Mouse (Mus musculus) kidney, adult 9 months (tissue): ENCODE data around the gene Med17.

Source experiments
- DNase-seq: peaks from one replicate; pipeline ENCODE4 v3.0.0; 2022

Gene Med17

DNA sequence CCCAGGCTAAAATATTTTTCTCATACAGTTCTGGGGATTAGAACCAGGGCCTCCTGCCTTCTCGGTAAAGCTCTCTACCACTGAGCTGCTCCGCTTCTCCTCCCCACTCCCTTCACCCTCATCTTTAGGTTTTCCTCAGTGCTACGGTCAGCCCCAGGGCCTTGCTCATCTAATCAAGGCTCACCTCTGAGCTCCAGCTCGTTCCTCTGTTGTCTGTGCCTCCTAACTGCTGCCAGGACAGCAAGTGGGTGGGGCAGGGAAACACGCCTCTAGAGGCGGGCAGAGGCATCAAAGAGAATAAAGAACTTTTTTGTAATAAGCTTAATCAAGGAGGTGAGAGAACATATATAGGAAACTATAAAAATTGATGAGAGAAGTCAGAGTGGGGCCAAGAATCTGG is 8.1 kb upstream of the Med17 start:
- no peak for DNase-seq

DNA sequence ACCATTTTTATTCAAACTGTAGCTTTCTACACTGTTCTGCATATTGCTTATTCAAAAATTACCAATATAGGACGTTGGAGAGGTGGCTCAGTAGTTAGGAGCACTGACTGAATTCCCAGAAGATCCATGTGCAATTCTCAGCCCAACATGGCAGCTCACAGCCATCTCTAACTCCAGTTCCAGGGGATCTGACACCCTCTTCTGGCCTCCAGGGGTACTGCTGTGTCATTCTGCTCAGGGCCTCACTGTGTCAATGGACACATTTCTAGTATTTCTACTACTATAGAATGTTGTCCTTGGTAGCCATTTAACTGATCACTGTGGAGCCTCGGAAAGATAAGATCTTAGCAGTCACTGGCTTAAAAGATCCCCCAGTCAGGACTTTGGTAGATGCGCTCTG is 5.7 kb upstream of the Med17 start:
- DNase-seq, result peak; percentile 55

DNA sequence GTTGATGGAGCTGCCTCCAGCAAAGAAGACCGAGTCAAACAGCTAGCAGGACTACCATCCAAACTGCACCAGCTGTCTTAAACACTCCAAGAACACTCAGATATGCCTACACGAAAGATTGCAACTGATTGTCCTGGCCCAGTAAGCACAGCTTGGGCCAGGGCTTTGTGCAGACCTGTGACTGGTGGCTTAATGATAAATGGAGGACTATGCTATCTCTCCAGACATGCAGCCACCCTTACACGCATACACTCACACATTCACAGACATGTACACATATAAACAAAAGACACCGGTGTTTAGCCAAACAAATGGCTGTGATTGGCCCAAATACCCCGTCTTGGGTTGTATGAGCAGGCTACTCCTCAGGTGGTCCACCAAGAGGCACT is 754 bp upstream of the Med17 start:
- no peak for DNase-seq

DNA sequence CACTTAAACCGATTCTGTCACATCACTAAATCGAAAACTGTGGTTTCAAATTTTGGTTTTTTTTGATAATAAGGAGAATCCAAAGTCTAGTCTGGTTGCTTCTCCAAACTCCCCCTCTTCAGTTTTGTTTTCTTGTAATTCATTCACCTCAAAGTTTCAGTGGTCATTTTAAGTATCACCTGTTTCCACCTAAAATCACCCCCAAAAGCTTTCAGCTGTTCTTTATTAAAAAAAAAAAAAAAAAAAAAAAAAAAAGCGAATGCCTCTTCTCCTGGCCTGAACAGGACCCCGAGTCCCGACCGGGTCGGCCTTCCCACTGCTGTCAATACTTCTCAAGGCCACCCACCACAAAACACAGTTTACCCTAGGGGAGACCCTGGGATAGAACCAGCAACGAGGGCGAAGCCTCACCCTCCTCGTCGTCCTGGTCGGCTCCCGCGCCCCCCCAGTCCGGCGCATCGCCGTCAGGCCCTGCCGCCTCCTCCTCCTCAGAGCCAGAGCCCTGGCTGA is 537 bp downstream of the Med17 start:
- no peak for DNase-seq

DNA sequence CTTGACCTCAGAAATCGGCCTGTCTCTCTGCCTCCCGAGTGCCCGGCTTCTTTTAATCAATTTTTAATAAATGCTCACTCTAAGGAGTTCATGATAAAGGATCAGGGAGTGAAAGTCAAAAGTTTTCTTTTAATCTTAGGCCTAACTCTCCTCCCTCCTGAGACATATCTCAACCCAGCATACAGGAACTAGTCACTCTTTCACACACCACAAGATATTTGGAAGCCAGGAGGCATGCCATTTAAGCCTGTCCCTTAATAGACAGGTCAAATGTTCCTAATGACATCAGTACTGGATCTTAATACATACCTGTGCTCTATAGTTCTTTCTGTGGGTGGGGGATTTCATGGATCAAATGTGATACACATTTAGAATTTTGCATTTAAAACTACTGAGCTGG is 1.4 kb downstream of the Med17 start:
- DNase-seq, result no peak

DNA sequence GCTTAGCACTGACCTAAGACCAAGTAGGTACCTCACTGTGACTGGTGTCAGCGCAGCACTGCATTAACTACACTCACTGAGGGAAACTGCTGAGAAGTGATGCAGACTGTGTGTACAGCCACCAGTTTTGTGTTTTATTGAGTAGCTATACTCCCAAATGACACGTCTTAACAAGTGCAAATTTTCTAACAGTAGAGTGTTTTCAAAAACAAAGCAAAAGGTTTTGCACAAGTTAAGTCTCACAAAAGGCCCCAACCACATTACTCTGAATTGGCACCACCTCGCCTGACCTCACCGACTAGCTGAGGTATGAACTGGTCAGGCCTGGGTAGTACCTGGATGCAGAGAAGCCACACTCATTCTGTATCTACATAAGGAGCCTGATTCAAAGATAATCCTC is 2.9 kb downstream of the Med17 start:
- DNase-seq, result no peak

DNA sequence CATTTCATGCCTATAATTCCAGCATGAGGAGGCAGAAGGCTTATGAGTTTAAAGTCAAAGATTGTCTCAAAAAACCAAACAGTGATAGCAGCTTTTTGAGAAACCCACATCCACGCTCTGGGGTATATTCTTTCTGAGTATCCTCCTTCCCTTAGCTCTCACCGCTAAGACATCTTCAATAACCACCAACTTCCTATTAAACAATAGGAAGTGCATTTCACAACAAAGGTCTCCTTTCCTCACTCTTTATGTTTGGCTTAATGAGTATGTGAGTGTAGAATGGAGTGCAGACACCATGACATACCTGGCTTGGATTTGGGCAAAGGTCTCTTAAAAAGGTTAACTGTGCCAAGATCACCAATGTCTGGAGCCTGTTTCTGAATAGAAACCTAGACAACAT is 5.8 kb downstream of the Med17 start:
- DNase-seq, result no peak

DNA sequence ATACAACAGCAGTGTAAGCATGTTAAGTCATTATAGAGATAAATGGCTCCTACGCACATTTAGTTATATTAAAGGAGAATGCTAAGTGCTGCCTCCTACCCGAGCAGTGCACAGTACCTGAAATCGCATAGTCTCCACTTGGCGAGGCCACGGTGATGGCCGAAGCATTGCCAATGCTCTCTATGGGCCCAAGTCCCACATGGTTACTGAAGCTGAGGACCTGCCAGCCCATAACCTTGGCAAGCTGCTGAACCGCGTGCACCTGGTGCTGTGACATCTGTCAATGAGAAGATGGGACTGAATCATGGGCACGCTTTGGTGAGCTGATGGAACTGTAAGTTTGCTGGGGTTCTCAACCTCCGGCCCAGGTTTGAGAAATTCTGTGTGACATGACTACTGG is 16.2 kb downstream of the Med17 start:
- no peak for DNase-seq

DNA sequence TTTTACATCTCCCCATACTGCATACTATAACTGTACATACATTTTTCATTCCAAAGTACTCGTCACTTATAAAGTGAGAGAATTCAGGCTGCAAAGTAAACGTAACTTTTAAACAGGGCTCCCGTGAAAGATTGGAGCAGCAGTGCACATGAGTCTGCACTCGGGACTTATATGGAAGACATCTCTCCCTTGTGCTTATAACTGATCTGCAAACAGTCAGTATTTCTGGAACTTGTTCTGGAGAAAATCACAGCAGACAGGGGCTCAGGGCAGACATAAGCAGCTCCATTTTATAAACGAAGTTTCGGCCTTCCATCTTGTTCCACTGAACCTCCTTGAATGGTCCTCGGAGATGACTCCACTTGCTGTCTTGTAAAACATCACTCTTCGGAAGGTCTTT is 17.8 kb downstream of the Med17 start:
- no peak for DNase-seq

DNA sequence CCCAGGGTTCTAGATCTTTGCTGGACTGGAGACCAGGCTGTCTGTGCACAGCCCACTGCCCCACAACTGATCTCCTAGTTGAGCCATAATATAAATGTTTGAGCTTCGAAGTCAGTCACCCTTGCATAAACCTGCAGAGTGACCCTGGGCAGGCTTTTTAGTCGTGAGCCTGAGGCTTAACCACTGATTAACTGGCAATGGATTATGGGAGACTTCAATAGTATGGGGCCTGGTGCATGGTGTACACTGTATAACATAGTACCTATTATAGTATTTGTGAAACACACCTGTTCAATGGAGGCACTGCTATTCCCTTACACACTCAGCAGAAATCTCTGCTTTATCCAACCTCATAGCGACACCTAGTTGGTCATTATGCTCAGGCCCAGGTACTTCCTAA is 23.5 kb downstream of the Med17 start:
- DNase-seq, result no peak

DNA sequence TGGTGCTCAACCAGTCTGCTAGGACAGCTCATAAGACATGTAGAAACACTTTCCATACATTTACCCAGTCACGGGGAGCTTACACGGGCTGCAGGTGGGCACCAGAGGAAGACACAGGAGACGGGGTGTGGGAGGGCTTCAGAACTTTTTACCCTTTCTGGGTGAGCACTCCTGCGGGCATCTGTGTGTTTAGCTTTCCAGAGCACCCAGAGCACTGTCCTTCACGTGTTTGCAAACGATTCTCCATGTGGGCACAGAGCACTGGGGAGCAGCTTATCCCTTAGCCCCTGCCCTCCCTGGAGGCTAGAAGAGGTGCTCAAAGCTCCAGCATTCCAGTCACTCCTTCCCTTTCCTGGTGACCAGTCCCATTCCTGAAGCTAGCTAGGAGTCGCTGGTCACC is 25.2 kb downstream of the Med17 start:
- no peak for DNase-seq

DNA sequence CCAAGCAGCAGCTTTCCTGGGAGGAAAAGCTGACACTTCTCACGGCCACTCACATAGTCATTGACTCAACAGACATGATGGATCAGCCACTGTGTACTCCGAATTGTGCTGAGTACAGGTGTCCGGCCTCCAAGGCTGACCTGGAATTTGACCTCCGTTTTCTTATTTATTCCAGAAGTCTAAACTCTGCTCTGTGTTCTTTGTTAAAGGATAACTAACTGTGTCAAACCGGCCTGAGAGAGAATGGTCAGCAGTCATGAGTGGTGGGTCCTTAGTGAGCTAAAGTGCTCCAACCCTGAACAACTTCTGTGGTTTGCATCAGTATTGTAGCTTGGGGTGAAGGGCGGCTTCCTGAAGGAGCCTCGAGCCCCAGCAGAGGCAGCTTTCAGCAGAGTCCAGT is 27.5 kb downstream of the Med17 start:
- DNase-seq, result peak; percentile 93

DNA sequence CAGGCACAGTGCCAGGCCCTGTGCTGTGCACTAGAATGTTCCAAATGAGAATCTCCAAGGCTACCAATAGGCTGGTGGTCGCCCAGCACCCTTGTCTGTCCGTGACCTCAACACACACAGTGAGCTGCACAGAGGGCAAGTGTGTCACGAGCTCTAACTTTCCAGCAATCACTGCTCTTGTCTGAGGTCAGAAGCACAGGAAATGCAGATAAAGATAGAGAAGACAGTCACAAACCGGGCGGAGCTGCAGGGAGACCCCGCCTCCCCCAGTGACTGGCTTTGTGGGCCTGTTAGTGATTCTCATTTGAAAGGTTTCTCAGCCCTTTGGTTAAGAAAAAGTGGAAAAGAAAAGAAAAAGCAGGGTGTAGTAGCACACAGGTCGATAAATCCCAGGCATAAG is 29.4 kb downstream of the Med17 start:
- DNase-seq, result no peak

DNA sequence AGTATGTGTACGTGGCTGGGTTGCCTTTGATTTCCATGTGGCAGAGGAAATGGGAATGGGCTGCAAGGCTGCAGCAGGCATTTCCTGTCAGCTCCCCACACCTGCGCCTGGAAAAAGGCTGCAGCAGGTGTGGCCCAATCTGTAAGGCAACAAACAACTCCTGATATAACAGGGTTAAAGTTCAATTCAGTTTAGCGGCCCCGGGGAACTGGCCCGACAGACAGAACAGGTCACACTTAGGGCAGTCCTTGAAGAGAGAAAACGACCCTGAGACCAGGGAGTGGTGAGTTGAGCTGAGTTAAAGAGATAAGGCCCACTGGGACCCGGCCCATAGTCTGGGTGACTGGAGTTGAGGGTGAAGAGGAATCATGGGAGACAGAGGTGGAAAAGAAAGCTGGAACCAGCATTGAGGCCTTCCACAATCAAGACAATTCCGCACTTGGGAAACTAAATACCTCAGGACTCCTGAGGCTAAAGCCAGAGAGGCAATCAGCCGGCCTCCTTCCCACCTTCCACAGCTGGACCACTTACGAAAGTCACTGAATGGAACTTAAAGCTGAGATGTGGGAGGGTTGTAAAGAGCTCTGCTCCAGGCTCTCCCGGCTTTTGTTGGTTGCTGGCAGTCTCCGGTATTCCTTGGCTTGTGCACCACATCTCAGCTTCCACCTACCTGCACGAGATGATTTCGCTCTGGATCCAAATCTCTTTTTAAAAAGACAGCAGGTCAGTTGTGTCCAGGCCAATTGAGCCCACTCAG is 34.2 kb downstream of the Med17 start:
- DNase-seq, result peak; percentile 69

DNA sequence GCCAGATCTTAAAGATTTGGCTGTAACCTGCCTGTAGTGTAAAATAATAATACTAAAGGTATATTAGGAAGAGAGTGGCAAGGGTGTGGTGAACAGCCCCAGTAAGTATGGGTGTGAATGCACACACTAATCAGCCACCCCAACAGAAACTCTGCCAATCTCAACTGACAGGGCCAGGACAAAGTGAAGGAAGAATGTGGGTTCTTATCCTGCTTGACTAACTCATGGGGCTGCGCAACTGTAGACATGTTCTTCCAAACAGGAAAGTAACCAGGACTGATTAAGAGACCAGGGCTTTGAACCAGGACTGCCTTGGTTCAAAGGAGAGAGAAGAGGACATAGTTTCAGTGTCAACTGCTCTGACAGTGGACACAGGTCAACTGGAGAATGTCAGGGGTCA is 37.6 kb downstream of the Med17 start:
- DNase-seq, result no peak

DNA sequence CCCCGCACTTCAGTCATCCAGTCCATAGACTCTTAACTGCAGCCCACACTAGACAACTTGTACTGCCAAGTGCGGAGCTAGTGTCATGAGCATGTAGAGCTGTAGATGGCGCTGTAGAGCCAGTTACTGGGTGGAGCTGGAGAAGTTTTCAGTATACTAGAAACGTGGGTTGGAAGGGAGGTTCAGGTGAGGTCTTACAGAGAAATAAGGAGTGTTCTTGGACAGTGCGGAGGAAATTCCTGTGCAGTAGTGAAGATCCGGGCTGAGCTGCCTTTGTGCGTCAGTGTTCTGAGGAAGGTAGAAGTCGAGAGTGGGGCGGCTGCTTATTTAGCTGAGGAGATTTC is 38.2 kb downstream of the Med17 start:
- DNase-seq, result peak; percentile 91

DNA sequence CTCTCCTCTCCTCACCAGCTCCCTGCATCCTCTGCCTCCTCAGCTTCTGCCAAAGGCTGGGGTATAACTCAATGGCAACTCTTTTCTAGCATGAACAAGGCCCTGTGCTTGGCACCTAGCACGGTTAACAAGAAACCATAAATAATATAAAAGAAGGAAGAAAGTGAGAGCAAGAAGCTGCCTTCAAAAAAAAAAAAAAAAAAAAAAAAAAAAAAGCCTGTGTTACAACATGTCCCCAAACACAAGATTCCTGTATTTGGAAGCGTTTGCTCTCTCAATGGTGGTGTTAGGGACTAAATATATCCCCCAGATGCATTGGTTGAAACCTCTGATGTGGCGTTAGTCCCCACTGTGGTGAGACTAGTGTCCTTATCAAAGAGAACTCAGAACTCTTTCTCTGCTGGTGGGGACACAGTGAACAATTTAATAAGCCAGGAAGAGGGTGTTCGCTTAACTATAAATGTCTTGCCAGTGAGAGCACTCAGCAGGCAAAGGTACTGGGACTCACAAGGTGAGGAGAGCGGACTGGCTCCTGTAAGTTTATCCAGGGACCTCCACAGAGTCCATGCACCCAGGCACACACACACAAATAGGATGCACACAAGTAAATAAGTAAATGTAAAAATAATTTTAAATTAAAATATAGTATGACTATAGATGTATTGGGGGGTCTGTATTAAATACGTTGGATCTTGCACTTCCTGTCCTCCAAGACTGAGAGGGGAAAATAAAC is 38.7 kb downstream of the Med17 start:
- no peak for DNase-seq

DNA sequence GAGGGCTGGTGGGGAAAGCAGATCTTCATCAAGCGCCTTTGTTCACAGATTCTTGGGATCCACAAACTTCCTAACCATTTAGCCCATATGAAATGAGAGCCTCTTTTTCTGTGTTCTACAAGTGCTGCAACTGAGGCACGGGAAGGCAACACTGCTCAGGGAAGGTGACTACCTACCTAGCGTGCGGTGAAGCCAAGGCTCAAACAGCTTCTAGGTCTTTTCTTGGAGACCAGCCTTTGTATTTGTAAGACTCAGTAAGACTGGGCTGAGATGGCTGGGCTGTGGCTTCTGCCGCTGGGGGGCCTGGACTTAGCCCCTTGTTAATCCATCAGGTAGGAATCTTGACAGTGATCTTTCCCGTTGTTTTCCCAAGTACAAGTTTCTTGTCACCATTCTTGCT is 39.7 kb downstream of the Med17 start:
- no peak for DNase-seq

DNA sequence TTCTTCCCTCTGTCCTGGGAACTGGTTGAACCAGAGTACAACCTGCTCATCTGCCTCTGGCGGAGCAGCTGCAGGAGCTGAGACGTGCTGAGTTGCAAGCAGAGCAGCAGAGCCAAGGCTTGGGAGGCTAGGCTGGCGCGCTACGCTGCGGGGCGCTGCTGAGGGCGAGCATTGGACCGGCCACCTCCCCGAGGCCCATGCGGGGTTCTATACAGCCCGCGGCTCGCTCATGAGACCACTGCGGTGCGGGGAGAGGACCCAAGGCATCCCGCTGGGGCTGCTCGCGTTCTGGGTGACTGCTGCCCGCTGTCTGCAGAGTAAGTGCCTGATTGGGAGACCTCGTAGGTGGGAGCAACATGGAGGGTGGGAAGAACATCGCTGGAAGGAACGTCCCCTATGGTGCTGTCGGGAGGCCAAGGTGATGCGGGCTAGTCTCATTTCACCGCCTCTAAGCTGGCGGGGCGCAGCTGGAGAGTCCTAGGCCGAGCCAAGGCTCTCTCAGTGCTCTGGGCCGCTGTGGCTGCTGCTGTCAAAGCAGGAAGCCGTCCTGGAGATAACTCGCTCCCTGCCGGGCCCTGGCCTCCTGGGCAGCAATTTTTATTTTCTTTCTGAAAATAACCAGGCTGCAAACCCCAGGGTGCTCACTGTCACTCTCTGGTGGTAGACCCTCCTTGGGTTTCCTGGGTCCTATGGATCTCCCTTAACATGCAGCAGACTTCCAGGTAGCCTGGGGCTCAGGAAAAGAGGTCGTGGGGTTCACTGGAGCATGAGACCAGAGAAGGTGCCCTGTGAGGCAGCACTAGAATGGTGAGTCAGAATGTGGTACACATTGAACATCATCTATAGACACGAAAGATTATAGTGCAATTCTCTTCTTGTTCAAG is 40.4 kb downstream of the Med17 start, which contains the start of gene Vstm5:
Vstm5 (plus strand) TSS at position 4 of the 884 bp plus-strand sequence.
- DNase-seq, result no peak

DNA sequence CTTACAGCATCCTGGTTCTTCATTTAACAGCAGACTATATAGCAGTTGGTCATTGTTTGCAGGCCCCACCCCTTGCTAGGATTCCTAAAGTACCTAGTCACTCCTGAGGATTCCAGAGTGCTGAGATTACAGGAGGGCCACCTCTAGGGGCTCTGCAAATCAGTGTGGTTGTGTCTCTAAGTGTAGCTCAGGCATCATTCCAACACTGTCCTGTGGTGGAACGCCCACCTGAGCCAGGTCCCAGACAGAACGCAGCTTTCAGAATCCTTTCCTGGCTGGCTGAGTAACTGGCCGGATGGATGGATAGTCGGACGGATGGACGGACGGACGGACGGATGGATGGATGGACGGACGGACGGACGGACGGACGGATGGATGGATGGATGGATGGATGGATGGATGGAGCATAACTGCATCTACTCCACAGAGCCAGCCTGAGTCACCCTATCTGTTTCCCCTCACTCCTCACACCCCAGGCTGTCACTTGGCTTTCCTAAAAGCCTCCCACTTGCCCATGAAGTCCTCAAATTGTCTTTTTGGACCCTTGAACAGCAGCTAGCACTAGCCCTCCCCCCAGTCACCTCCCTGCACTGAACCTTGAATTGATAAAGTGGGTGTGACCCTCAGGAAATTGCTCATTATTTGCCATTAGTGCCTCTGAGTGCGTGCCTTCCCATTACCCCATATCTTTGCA is 41.3 kb downstream of the Med17 start:
- no peak for DNase-seq

DNA sequence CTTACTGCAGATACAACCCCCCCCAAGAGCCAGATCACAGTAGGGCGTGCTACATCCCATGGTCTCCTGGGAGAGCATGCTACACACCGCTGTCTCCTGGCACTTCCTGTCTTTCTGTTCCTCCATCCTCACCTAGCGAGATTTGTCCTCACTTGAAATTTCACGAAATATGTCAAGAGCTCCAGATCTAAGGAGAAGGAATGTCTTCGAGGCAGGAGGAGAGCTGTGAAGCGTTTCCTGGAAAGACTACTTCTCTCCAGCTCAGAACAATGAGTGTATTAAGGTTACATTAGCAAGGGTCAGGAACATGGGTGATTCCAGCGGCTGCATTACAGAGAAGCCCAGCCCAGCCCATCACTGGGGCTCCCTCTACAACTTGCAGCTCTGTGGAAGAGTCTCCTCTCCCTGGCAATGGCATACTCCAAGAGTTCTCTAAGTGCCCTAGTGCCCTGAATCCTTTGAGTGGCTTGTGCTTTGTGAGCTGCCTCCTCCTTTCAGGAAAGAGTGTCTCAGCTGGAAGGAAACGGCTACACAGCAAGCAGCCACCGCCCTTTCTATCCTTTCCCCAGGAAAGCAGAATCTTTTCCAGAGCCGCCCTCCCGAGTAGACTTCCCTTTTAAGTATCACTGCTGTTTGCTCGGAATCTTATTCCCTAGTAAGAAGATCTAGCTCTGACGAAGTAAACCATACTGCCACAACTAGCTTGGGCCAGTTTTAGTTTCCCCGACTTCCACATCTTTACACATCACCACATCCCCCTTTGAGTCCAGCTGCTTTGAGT is 42.0 kb downstream of the Med17 start:
- no peak for DNase-seq

DNA sequence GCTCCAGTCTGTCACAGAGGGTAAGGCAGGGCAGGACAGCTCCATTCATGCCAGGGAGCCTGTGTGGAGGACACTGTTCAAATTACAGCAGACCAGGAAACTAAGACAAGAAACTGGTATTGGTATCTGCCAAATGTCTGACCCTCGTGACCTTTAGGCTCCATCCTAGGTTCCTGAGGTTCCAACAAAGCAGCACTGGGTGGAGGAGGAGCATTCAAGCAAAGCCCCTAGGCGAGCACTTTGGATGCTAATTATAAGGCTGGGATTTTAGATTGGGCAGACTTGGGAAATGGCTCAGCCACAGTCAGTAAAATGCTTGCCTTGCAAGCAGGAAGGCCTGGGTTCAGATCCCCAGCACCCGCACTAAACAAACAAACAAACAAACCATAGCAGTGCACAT is 43.7 kb downstream of the Med17 start:
- DNase-seq, result no peak
